Mouse (Mus musculus): ENCODE data around the gene Ddb2. TPM values are rescaled to one million over a fixed set of nuclear protein-coding genes. Genes with fewer than 3 reads are reported as not detected.
A peak's percentile ranks its signal among the peaks of the same experiment; 100 is the strongest.

Gene Ddb2
- total and polyA plus RNA-seq, 2 experiments from 2014 or later, result 10.2 to 12.9 TPM

GRCm38 (mm10) chr2:91187431-91187830, 49.4 kb downstream of the Ddb2 start:
- no peak overlapping the region for H3K27ac ChIP-seq (ENCODE audit: low read depth, low read length)

DNA sequence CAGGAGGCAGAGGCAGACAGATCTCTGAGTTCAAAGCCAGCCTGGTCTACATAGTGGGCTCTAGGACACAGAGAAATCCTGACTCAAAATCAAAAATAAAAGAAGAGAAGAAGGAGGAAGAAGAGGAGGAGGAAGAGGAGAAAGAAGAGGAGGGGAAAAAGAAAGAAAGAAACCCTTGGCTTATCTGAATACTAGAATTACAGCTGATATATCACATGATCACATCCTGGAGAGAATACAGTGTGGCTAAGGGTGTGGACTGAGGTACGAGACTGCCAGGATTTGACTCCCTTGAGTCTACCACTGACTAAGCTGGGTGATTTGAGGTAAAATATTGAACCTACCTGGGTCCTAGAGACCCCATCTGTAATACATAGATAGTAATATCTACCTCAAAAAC, 50.6 kb downstream of the Ddb2 start:
- no peak for ATAC-seq
- Histone ChIP-seq H3K4me3 (ENCODE audit: low read depth, low read length) (no peak overlapping the region), H3K4me2 (ENCODE audit: low read depth) (no peak overlapping the region), H3K36me3 (ENCODE audit: insufficient read depth) (no peaks in the 10 kb centered on the region), H3K4me1 (ENCODE audit: insufficient read depth) (peaks cover 7% of the 10 kb centered on the region), H3K27ac (ENCODE audit: low read depth, low read length) (no peak overlapping the region), H3K9ac (no peak overlapping the region), H3K27me3 (ENCODE audit: insufficient read depth, low read length) (no peaks in the 10 kb centered on the region), H3K9me3 (ENCODE audit: low read length) (no peaks in the 10 kb centered on the region)
- TF ChIP-seq CTCF (IDR thresholded peaks at IDR 0.05; ENCODE audit: low read depth), result no peak
- 81% methylated on average over 1 of the region's 1 CpGs for WGBS
- no peak for DNase-seq

More at GRCm38 (mm10) chr2:91187431-91187830, 49.4 kb downstream of the Ddb2 start:
- TF ChIP-seq CTCF (IDR thresholded peaks at IDR 0.05; ENCODE audit: low read depth), result no peak
- no peak overlapping the region for H3K4me2 ChIP-seq (ENCODE audit: low read depth)
- 60% methylated on average over 4 of the region's 4 CpGs for WGBS
- H3K36me3 ChIP-seq (ENCODE audit: insufficient read depth), result no peaks in the 10 kb centered on the region
- H3K9ac ChIP-seq, result no peak overlapping the region
- no peak for DNase-seq
- no peak for ATAC-seq
- no peaks in the 10 kb centered on the region for H3K27me3 ChIP-seq (ENCODE audit: insufficient read depth, low read length)
- no peaks in the 10 kb centered on the region for H3K9me3 ChIP-seq (ENCODE audit: low read length)
- H3K4me3 ChIP-seq (ENCODE audit: low read depth, low read length), result no peak overlapping the region
- no peaks in the 10 kb centered on the region for H3K4me1 ChIP-seq (ENCODE audit: insufficient read depth)

GRCm38 (mm10) chr2:91183711-91184405, 52.9 kb downstream of the Ddb2 start, which contains the start of gene Madd:
TSS of gene Madd (minus strand) at chr2:91183837.
- Histone ChIP-seq H3K27ac (ENCODE audit: low read depth, low read length) (peak within 1 kb of the TSS; percentile 92), H3K9ac (peak within 1 kb of the TSS; percentile 81), H3K4me2 (ENCODE audit: low read depth) (peak within 1 kb of the TSS; percentile 88), H3K4me1 (ENCODE audit: insufficient read depth) (peaks cover 13% of the 10 kb centered on the region), H3K27me3 (ENCODE audit: insufficient read depth, low read length) (no peaks in the 10 kb centered on the region), H3K9me3 (ENCODE audit: low read length) (no peaks in the 10 kb centered on the region), H3K36me3 (ENCODE audit: insufficient read depth) (0 out of 2 replicates have a peak, but pooled peaks cover 4% of the 10 kb centered on the region), H3K4me3 (ENCODE audit: low read depth, low read length) (peak within 1 kb of the TSS; percentile 91)
- TF ChIP-seq CTCF (IDR thresholded peaks at IDR 0.05; ENCODE audit: low read depth), result no peak
- WGBS, result 67% methylated on average over 15 of the region's 15 CpGs
- DNase-seq (no peak), ATAC-seq (no peak)

DNA sequence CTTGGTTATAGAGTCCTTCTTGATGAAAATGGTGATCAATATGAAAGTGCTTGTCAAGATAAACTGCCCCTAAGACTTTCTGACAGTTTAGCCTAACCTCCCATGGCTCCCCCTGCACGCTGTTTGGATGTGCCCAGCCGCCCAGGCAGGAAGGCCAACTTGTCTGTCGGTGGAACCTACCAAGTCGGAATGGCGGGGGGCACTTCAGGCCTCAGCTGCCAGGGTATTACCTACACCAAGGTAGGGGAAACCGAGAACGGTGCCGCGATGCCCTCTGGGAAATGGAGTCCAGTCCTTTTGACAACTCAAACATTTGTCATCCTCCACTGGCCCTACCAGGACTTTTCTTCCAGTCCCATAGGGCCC, 53.7 kb downstream of the Ddb2 start:
- DNase-seq, result peak; percentile 97
- peak; percentile 96 for ATAC-seq
- Histone ChIP-seq H3K9ac (peak overlapping the region; percentile 81), H3K4me1 (ENCODE audit: insufficient read depth) (peaks cover 13% of the 10 kb centered on the region), H3K27me3 (ENCODE audit: insufficient read depth, low read length) (no peaks in the 10 kb centered on the region), H3K27ac (ENCODE audit: low read depth, low read length) (peak overlapping the region; percentile 92), H3K9me3 (ENCODE audit: low read length) (no peaks in the 10 kb centered on the region), H3K4me3 (ENCODE audit: low read depth, low read length) (peak overlapping the region; percentile 91), H3K36me3 (ENCODE audit: insufficient read depth) (peaks cover 9% of the 10 kb centered on the region; the same call in 1 of the 2 replicates), H3K4me2 (ENCODE audit: low read depth) (peak overlapping the region; percentile 88)
- 1% methylated on average over 9 of the region's 9 CpGs for whole genome bisulfite sequencing
- TF ChIP-seq CTCF (IDR thresholded peaks at IDR 0.05; ENCODE audit: low read depth), result no peak

GRCm38 (mm10) chr2:91182405-91183147, 54.2 kb downstream of the Ddb2 start:
- Histone ChIP-seq H3K36me3 (ENCODE audit: insufficient read depth) (peaks cover 14% of the 10 kb centered on the region), H3K4me2 (ENCODE audit: low read depth) (peak overlapping the region; percentile 88), H3K9me3 (ENCODE audit: low read length) (no peaks in the 10 kb centered on the region), H3K4me1 (ENCODE audit: insufficient read depth) (peaks cover 13% of the 10 kb centered on the region), H3K9ac (peak overlapping the region; percentile 81), H3K27me3 (ENCODE audit: insufficient read depth, low read length) (no peaks in the 10 kb centered on the region), H3K27ac (ENCODE audit: low read depth, low read length) (peak overlapping the region; percentile 92), H3K4me3 (ENCODE audit: low read depth, low read length) (peak overlapping the region; percentile 91)
- no peak for TF ChIP-seq CTCF (IDR thresholded peaks at IDR 0.05; ENCODE audit: low read depth)
- peak; percentile 94 for ATAC-seq
- 2% methylated on average over 78 of the region's 81 CpGs for WGBS
- DNase-seq, result peak; percentile 95

- no peak for TF ChIP-seq CTCF (IDR thresholded peaks at IDR 0.05; ENCODE audit: low read depth)
- Histone ChIP-seq H3K4me3 (ENCODE audit: low read depth, low read length) (peak overlapping the region; percentile 91), H3K36me3 (ENCODE audit: insufficient read depth) (peaks cover 16% of the 10 kb centered on the region), H3K9me3 (ENCODE audit: low read length) (no peaks in the 10 kb centered on the region), H3K27me3 (ENCODE audit: insufficient read depth, low read length) (no peaks in the 10 kb centered on the region), H3K4me1 (ENCODE audit: insufficient read depth) (peaks cover 13% of the 10 kb centered on the region), H3K27ac (ENCODE audit: low read depth, low read length) (peak overlapping the region; percentile 92), H3K9ac (peak overlapping the region; percentile 81), H3K4me2 (ENCODE audit: low read depth) (peak overlapping the region; percentile 88)
- ATAC-seq (no peak), DNase-seq (no peak)
- WGBS, result 4% methylated on average over 8 of the region's 8 CpGs
Measured at GRCm38 (mm10) chr2:91182016-91182404, 54.8 kb downstream of the Ddb2 start.

DNA sequence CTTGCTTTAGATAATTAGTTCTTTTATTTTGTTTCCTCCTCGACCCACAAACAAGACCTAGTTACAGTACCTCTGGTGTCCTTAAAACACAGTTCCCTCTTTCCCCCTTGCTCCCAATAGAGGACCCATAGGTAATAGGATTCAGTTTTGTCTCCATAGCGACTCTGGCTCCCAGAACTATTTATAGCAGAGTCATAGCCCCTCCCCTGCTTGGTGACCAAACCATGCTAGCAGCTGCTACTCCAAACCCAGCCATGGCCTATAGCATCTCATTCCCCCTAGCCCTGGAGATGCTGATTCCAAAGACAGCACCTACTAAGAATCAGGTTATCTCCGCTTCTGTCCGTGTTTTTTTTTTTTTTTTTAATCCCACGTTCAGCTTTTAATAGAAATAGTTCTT, 56.1 kb downstream of the Ddb2 start:
- no peak for ATAC-seq
- Histone ChIP-seq H3K4me1 (ENCODE audit: insufficient read depth) (peaks cover 13% of the 10 kb centered on the region), H3K27me3 (ENCODE audit: insufficient read depth, low read length) (no peaks in the 10 kb centered on the region), H3K27ac (ENCODE audit: low read depth, low read length) (no peak overlapping the region), H3K36me3 (ENCODE audit: insufficient read depth) (peaks cover 29% of the 10 kb centered on the region), H3K9me3 (ENCODE audit: low read length) (no peaks in the 10 kb centered on the region), H3K4me3 (ENCODE audit: low read depth, low read length) (0 out of 2 replicates have a peak overlapping the region, but pooled peaks have one; percentile 91), H3K9ac (no peak overlapping the region), H3K4me2 (ENCODE audit: low read depth) (peak overlapping the region; percentile 88)
- WGBS, result 62% methylated on average over 5 of the region's 5 CpGs
- DNase-seq, result no peak
- TF ChIP-seq CTCF (IDR thresholded peaks at IDR 0.05; ENCODE audit: low read depth), result no peak

Data from forebrain, postnatal 0 days (tissue).